Mouse (Mus musculus) heart, embryonic 16.5 days (tissue): ENCODE data around the gene Gnaq. TPM values are rescaled to one million over a fixed set of nuclear protein-coding genes. Genes with fewer than 3 reads are reported as not detected.
A peak's percentile ranks its signal among the peaks of the same experiment; 100 is the strongest.

Experiments
- ATAC-seq: fragments of 200-750 bp; cut with Nextera tagmentation; replicated peaks from 2 replicates; pipeline ENCODE4 v1.8.0; 2017; ENCODE audit warnings: moderate number of reproducible peaks; ENCODE audit not compliant: insufficient read depth, low FRiP score; ENCODE audit errors: extremely low read depth
- H3K27ac ChIP-seq: fragments of 300-500 bp; sonication (generic); 2 replicates; pipeline ENCODE4 v1.5.1; 2014; ENCODE audit warnings: mild to moderate bottlenecking, low read length, control low read depth, moderate library complexity
- H3K27me3 ChIP-seq: fragments of 300-500 bp; sonication (generic); 2 replicates; pipeline ENCODE4 v1.6.1; 2014; ENCODE audit warnings: low read length, mixed read lengths; ENCODE audit not compliant: control insufficient read depth, insufficient read depth
- H3K36me3 ChIP-seq: fragments of 300-500 bp; sonication (generic); 2 replicates; pipeline ENCODE4 v1.6.1; 2014; ENCODE audit not compliant: control insufficient read depth, insufficient read depth
- H3K4me1 ChIP-seq: fragments of 300-500 bp; sonication (generic); 2 replicates; pipeline ENCODE4 v1.6.1; 2014; ENCODE audit warnings: low read length, mixed read lengths; ENCODE audit not compliant: control insufficient read depth, insufficient read depth
- H3K4me2 ChIP-seq: fragments of 300-500 bp; sonication (generic); 2 replicates; pipeline ENCODE4 v1.6.1; 2014; ENCODE audit warnings: low read depth, mild to moderate bottlenecking, control low read depth, low read length
- H3K4me3 ChIP-seq: fragments of 300-500 bp; sonication (generic); 2 replicates; pipeline ENCODE4 v1.5.1; 2014; ENCODE audit warnings: mild to moderate bottlenecking, control low read depth, low read length
- H3K9ac ChIP-seq: fragments of 300-500 bp; sonication (generic); 2 replicates; pipeline ENCODE4 v1.6.1; 2014; ENCODE audit warnings: low read length, control low read depth
- H3K9me3 ChIP-seq: fragments of 300-500 bp; sonication (generic); replicated peaks from 2 replicates; pipeline ENCODE4 v1.6.1; 2016; ENCODE audit warnings: low read length; ENCODE audit not compliant: control insufficient read depth
- WGBS: fragments of 180-500 bp; shearing (Covaris S2); extraction: QIAGEN DNeasy Blood & Tissue Kit; methylation state at CpG from one replicate; pipeline ENCODE4 v1.1.7; 2014; 5-methylcytosine and 5-hydroxymethylcytosine counted together
- polyA plus RNA-seq: library from polyadenylated mRNA; unstranded; fragments of >200 nt; fragmentation: Nextera tagmentation; extraction: Ambion mirVana; gene quantifications from 2 replicates; pipeline ENCODE4 v1.2.1, GENCODE M21; 2015

Gene Gnaq
- polyA plus RNA-seq, 1 experiment from 2014 or later: 20.5 TPM

GRCm38 (mm10) chr19:16222526-16222925 is 89.9 kb downstream of the Gnaq start:
- peaks cover 13% of the 10 kb centered on the region; the same call in 1 of the 2 replicates for H3K4me1 ChIP-seq
- H3K36me3 ChIP-seq: peaks cover 10% of the 10 kb centered on the region; the same call in 1 of the 2 replicates
- H3K27ac ChIP-seq: peak overlapping the region; percentile 57
- H3K9me3 ChIP-seq: peaks cover 3% of the 10 kb centered on the region
- no peaks in the 10 kb centered on the region for H3K27me3 ChIP-seq
- no peak overlapping the region for H3K4me2 ChIP-seq
- no peak overlapping the region for H3K9ac ChIP-seq
- H3K4me3 ChIP-seq: no peak overlapping the region
- WGBS: 60% methylated on average over 3 of the region's 3 CpGs
- peak; percentile 63; the same call in 1 of the 2 replicates for ATAC-seq

- WGBS: 68% methylated on average over 3 of the region's 3 CpGs
- Histone ChIP-seq H3K9ac (no peak overlapping the region), H3K4me1 (peaks cover 12% of the 10 kb centered on the region; the same call in 1 of the 2 replicates), H3K27ac (peak overlapping the region; percentile 13; the same call in 1 of the 2 replicates), H3K36me3 (peaks cover 10% of the 10 kb centered on the region; the same call in 1 of the 2 replicates), H3K4me2 (no peak overlapping the region), H3K9me3 (peaks cover 3% of the 10 kb centered on the region), H3K27me3 (no peaks in the 10 kb centered on the region), H3K4me3 (no peak overlapping the region)
- no peak; the same call in 1 of the 2 replicates for ATAC-seq
These were observed 90.5 kb downstream of the Gnaq start for GRCm38 (mm10) chr19:16223126-16223525.

GRCm38 (mm10) chr19:16224831-16225230 is 92.2 kb downstream of the Gnaq start:
- WGBS: 63% methylated on average over 2 of the region's 2 CpGs
- Histone ChIP-seq H3K4me2 (no peak overlapping the region), H3K9me3 (peaks cover 3% of the 10 kb centered on the region), H3K27me3 (no peaks in the 10 kb centered on the region), H3K36me3 (peaks cover 6% of the 10 kb centered on the region; the same call in 1 of the 2 replicates), H3K4me1 (peaks cover 8% of the 10 kb centered on the region; the same call in 1 of the 2 replicates), H3K4me3 (no peak overlapping the region), H3K9ac (no peak overlapping the region), H3K27ac (no peak overlapping the region)
- no peak for ATAC-seq

- H3K4me1 ChIP-seq: no peaks in the 10 kb centered on the region
- H3K36me3 ChIP-seq: no peaks in the 10 kb centered on the region
- no peak overlapping the region for H3K4me2 ChIP-seq
- ATAC-seq: no peak
- no peak overlapping the region for H3K9ac ChIP-seq
- H3K9me3 ChIP-seq: no peaks in the 10 kb centered on the region; the same call in 1 of the 2 replicates
- no peak overlapping the region for H3K4me3 ChIP-seq
- 66% methylated on average over 1 of the region's 1 CpGs for WGBS
- H3K27me3 ChIP-seq: no peaks in the 10 kb centered on the region
- H3K27ac ChIP-seq: no peak overlapping the region
These were observed 99.0 kb downstream of the Gnaq start for GRCm38 (mm10) chr19:16231584-16231983.

GRCm38 (mm10) chr19:16235594-16235993 is 103.0 kb downstream of the Gnaq start:
- WGBS: 85% methylated on average over 8 of the region's 8 CpGs
- peaks cover 8% of the 10 kb centered on the region for H3K4me1 ChIP-seq
- no peaks in the 10 kb centered on the region for H3K36me3 ChIP-seq
- no peak overlapping the region for H3K4me2 ChIP-seq
- no peak overlapping the region for H3K4me3 ChIP-seq
- H3K9me3 ChIP-seq: no peaks in the 10 kb centered on the region
- ATAC-seq: no peak
- no peak overlapping the region for H3K27ac ChIP-seq
- H3K27me3 ChIP-seq: no peaks in the 10 kb centered on the region
- no peak overlapping the region for H3K9ac ChIP-seq

- Histone ChIP-seq H3K9ac (no peak overlapping the region), H3K9me3 (no peaks in the 10 kb centered on the region), H3K27ac (no peak overlapping the region), H3K4me3 (no peak overlapping the region), H3K4me1 (peaks cover 21% of the 10 kb centered on the region), H3K4me2 (no peak overlapping the region), H3K36me3 (no peaks in the 10 kb centered on the region), H3K27me3 (no peaks in the 10 kb centered on the region)
- WGBS: 96% methylated on average over 1 of the region's 1 CpGs
- ATAC-seq: no peak
These were observed 104.4 kb downstream of the Gnaq start for GRCm38 (mm10) chr19:16237034-16237433.

GRCm38 (mm10) chr19:16238072-16238471 is 105.4 kb downstream of the Gnaq start:
- WGBS: 74% methylated on average over 4 of the region's 4 CpGs
- Histone ChIP-seq H3K4me3 (no peak overlapping the region), H3K9ac (no peak overlapping the region), H3K4me2 (no peak overlapping the region), H3K9me3 (no peaks in the 10 kb centered on the region), H3K4me1 (peaks cover 29% of the 10 kb centered on the region), H3K27ac (no peak overlapping the region), H3K27me3 (no peaks in the 10 kb centered on the region), H3K36me3 (no peaks in the 10 kb centered on the region)
- ATAC-seq: no peak

- no peak overlapping the region for H3K27ac ChIP-seq
- H3K4me1 ChIP-seq: peaks cover 29% of the 10 kb centered on the region
- no peak for ATAC-seq
- H3K4me2 ChIP-seq: no peak overlapping the region
- no peak overlapping the region for H3K9ac ChIP-seq
- H3K4me3 ChIP-seq: no peak overlapping the region
- H3K27me3 ChIP-seq: no peaks in the 10 kb centered on the region
- no peaks in the 10 kb centered on the region for H3K9me3 ChIP-seq
- H3K36me3 ChIP-seq: no peaks in the 10 kb centered on the region
- 72% methylated on average over 2 of the region's 2 CpGs for WGBS
These were observed 105.9 kb downstream of the Gnaq start for GRCm38 (mm10) chr19:16238512-16238911.

- peaks cover 29% of the 10 kb centered on the region for H3K4me1 ChIP-seq
- H3K27ac ChIP-seq: no peak overlapping the region
- no peaks in the 10 kb centered on the region for H3K27me3 ChIP-seq
- H3K9me3 ChIP-seq: no peaks in the 10 kb centered on the region
- WGBS: 41% methylated on average over 3 of the region's 3 CpGs
- H3K36me3 ChIP-seq: no peaks in the 10 kb centered on the region
- H3K4me2 ChIP-seq: no peak overlapping the region
- H3K9ac ChIP-seq: no peak overlapping the region
- no peak overlapping the region for H3K4me3 ChIP-seq
- ATAC-seq: no peak
These were observed 110.1 kb downstream of the Gnaq start for GRCm38 (mm10) chr19:16242708-16243107.
